Mouse (Mus musculus) embryonic facial prominence, embryonic 12.5 days (tissue): ENCODE measurements around the gene Rassf2. TPM values are rescaled to one million over a fixed set of nuclear protein-coding genes. Genes with fewer than 3 reads are reported as not detected.

Experiments used
- ATAC-seq: fragments of 200-750 bp; cut with Nextera tagmentation; 2 replicates; pipeline ENCODE4 v1.8.0; 2017; ENCODE audit not compliant: insufficient number of reproducible peaks, insufficient read depth, low FRiP score, low TSS enrichment
- H3K27ac ChIP-seq: fragments of 300-500 bp; sonication (generic); 2 replicates; pipeline ENCODE4 v1.5.1; 2016; ENCODE audit warnings: mild to moderate bottlenecking
- H3K27me3 ChIP-seq: fragments of 300-500 bp; sonication (generic); 2 replicates; pipeline ENCODE4 v1.6.1; 2016; ENCODE audit warnings: mild to moderate bottlenecking, moderate library complexity
- H3K36me3 ChIP-seq: fragments of 300-500 bp; sonication (generic); 2 replicates; pipeline ENCODE4 v1.6.1; 2016; ENCODE audit warnings: mild to moderate bottlenecking
- H3K4me1 ChIP-seq: fragments of 300-500 bp; sonication (generic); 2 replicates; pipeline ENCODE4 v1.6.1; 2016
- H3K4me2 ChIP-seq: fragments of 300-500 bp; sonication (generic); replicated peaks from 2 replicates; pipeline ENCODE4 v1.6.1; 2016; ENCODE audit warnings: mild to moderate bottlenecking, moderate library complexity
- H3K4me3 ChIP-seq: fragments of 300-500 bp; sonication (generic); 2 replicates; pipeline ENCODE4 v1.5.1; 2016; ENCODE audit warnings: mild to moderate bottlenecking
- H3K9ac ChIP-seq: fragments of 300-500 bp; sonication (generic); 2 replicates; pipeline ENCODE4 v1.6.1; 2016; ENCODE audit warnings: mild to moderate bottlenecking, moderate library complexity
- H3K9me3 ChIP-seq: fragments of 300-500 bp; sonication (generic); 2 replicates; pipeline ENCODE4 v1.6.1; 2016; ENCODE audit warnings: mild to moderate bottlenecking, moderate library complexity
- WGBS: fragments of 180-500 bp; shearing (Covaris S2); methylation state at CpG from one replicate; pipeline ENCODE4 v1.1.7; 2016; 5-methylcytosine and 5-hydroxymethylcytosine counted together
- polyA plus RNA-seq: library from polyadenylated mRNA; unstranded; fragments of >200 nt; fragmentation: Nextera tagmentation; extraction: Ambion mirVana; gene quantifications from 2 replicates; pipeline ENCODE4 v1.2.1, GENCODE M21; 2016

The Rassf2 gene
- 8.5 and 9.9 TPM in 2 replicates for polyA plus RNA-seq

DNA sequence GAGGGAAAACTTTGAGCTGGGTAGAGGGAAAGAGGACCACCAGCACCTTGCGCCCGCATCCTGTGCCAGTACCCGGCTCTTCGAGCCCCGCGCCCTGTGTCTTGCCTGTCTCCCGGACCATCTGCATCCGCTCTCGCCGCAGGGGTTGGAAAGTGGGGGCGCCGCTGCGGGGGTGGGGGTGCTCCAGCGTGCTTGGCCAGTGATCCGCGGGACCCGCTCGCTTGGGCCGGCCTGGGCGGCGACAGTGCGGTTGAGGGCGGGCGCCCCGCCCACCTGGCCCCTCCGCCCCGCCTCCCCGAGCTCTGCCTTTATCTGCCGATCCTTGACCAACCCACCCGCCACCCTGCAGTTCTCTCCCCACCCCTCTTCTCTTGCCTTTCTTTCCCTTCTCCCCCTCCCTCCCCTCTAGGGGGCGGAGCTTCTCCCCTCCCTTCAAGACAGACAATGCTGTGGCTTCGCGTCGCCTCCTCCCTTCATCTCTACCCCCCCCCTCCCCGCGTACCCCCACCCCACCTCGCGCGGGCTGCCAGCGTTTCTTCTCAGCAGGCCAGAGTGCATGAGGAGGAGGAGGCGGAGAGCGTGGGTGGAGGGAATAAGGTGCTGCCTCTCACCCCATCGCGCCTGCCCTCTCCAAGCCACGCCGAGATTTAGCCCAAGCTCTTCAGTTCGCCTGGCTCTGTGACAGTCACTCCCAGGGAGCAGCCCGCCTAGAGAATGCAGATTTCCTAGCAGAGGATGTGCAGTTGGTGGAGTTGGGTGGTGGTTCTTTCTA is at the start of gene Rassf2:
Gene Rassf2 (minus strand): TSS at position 613 of the 772 bp plus-strand sequence.
- Histone ChIP-seq H3K27ac (peak within 1 kb of the TSS; percentile 73), H3K36me3 (no peaks in the 10 kb centered on the region), H3K27me3 (peaks cover 30% of the 10 kb centered on the region), H3K4me3 (peak within 1 kb of the TSS; percentile 46), H3K9ac (peak within 1 kb of the TSS; percentile 44), H3K4me1 (peaks cover 17% of the 10 kb centered on the region), H3K9me3 (no peaks in the 10 kb centered on the region), H3K4me2 (peak within 1 kb of the TSS; percentile 84)
- ATAC-seq = peak; percentile 89
- under 1% methylated on average over 41 of the region's 48 CpGs for WGBS

DNA sequence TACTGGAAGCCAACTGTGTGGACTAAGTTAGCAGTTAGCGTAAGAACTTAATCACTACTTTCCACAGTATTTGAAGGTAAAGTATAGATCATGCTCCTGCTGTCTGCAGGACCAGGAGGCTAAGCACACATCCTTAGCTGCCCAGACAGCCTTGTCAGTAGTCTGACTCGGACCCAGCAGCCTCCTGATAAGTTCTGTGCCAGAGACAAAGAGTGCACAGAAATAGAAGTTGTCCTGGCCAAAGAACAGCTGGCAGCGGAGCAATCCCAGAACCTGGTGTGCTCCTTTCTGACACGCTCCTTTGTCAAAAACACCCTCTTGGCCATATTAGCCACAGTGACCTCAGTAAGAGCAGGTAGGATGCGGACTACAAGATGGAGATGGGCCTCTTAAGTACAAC is 49.1 kb upstream of the Rassf2 start:
- no peak overlapping the region for H3K4me2 ChIP-seq
- no peaks in the 10 kb centered on the region for H3K27me3 ChIP-seq
- H3K4me3 ChIP-seq = no peak overlapping the region
- peaks cover 12% of the 10 kb centered on the region; the same call in 1 of the 2 replicates for H3K4me1 ChIP-seq
- no peak for ATAC-seq
- no peak overlapping the region for H3K9ac ChIP-seq
- peaks cover 14% of the 10 kb centered on the region; the same call in 1 of the 2 replicates for H3K36me3 ChIP-seq
- no peaks in the 10 kb centered on the region for H3K9me3 ChIP-seq
- H3K27ac ChIP-seq = no peak overlapping the region
- 62% methylated on average over 5 of the region's 5 CpGs for WGBS

DNA sequence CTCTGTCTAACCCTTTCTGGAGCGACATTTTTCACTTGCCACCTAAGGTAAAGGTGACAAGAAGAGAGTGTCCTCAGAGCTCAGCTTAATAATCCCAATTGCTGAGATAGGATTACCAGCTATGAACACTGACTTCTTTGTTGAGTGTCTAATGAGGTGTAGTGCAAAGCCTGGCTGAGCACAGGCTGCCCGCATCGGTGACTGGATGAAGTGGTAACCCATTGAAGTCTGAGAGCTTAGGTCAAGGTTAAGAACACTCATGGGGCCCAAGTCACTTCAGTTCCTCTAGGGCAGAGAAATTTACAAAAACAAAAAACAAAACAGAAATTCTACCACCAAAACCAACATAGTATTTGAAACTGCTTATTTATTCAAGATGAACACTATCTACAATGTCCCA is 43.0 kb upstream of the Rassf2 start:
- no peak overlapping the region for H3K4me2 ChIP-seq

DNA sequence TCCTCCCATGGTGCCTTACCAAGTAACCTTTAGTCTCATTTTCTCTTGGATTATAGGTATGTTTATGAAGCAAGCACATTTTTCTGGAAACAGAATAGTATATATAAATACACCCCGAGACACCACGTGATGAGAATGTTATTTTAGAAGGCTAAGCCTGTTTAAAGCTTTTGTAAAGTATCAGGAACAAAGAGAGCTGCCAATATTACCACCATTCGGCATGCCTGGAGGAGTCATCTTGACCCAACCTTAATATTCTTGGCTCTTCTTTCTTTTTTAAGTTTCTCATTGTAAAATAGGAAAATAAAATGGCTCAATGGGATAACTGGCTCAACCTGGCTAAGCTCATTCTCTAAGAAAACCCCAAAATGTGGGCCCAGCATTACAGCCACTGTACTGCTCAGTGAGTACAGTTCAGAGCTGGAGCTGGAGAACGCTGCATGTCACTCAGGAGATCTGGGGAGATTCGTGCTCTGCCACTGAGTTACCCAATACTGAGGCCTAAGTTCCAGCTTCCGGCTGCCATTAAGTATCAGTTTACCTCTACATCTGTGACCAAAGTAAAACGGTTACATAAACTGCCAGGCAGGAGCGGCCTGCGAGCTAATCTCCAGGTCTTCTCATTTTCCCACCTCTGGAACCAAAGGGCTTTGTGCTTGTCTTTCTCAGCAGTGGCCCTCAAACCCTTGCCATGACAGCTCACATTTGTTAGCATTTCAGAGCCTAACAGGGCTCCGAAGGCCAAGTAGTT is 40.1 kb upstream of the Rassf2 start:
- peaks cover 5% of the 10 kb centered on the region; the same call in 1 of the 2 replicates for H3K4me1 ChIP-seq
- H3K4me3 ChIP-seq = no peak overlapping the region
- no peaks in the 10 kb centered on the region for H3K9me3 ChIP-seq
- no peak for ATAC-seq
- no peak overlapping the region for H3K4me2 ChIP-seq
- 55% methylated on average over 10 of the region's 10 CpGs for WGBS
- H3K27me3 ChIP-seq = no peaks in the 10 kb centered on the region
- peaks cover 16% of the 10 kb centered on the region; the same call in 1 of the 2 replicates for H3K36me3 ChIP-seq
- H3K27ac ChIP-seq = no peak overlapping the region
- no peak overlapping the region for H3K9ac ChIP-seq

More for the DNA sequence above, 43.0 kb upstream of the Rassf2 start:
- H3K9ac ChIP-seq = no peak overlapping the region
- H3K4me3 ChIP-seq = no peak overlapping the region
- no peak for ATAC-seq
- 75% methylated on average over 3 of the region's 3 CpGs for WGBS
- 0 out of 2 replicates have a peak, but pooled peaks cover 11% of the 10 kb centered on the region for H3K36me3 ChIP-seq
- H3K27me3 ChIP-seq = no peaks in the 10 kb centered on the region
- H3K9me3 ChIP-seq = no peaks in the 10 kb centered on the region
- H3K4me1 ChIP-seq = peaks cover 8% of the 10 kb centered on the region
- H3K27ac ChIP-seq = no peak overlapping the region

DNA sequence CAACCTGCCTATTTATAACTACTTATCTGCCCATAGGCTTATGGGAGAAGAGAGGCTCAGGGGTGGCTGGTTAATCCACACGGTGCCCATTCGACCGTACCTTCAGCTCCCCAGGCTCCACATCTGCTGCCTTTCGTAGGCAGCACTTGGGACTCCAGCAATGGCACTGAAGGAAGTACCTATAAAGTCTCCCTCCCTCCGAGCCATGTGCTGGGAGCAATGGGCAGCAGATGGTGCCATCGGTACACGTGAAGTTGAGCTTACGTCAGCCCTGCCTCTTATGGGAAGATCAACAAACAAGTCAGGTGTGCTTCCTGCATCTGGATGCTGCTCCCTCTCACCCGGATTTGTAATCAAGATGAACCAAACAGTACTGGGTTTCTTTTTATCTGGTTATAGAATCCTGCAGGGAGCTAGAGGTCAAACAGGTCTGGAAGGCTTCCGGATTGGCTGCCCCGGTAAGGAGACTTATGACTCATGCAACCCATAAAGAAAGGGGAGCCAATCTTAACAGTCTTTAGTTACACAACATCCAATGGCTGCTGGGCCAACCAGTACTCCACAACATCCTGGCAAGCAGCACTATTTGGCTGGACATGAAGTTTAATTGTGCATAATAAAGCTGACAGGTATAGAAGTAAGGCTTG is 34.2 kb upstream of the Rassf2 start:
- 72% methylated on average over 11 of the region's 11 CpGs for WGBS
- H3K27ac ChIP-seq = no peak overlapping the region
- H3K4me1 ChIP-seq = no peaks in the 10 kb centered on the region
- H3K4me2 ChIP-seq = no peak overlapping the region
- peaks cover 10% of the 10 kb centered on the region; the same call in 1 of the 2 replicates for H3K36me3 ChIP-seq
- no peaks in the 10 kb centered on the region for H3K27me3 ChIP-seq
- H3K9me3 ChIP-seq = no peaks in the 10 kb centered on the region
- no peak for ATAC-seq
- no peak overlapping the region for H3K4me3 ChIP-seq
- H3K9ac ChIP-seq = no peak overlapping the region

DNA sequence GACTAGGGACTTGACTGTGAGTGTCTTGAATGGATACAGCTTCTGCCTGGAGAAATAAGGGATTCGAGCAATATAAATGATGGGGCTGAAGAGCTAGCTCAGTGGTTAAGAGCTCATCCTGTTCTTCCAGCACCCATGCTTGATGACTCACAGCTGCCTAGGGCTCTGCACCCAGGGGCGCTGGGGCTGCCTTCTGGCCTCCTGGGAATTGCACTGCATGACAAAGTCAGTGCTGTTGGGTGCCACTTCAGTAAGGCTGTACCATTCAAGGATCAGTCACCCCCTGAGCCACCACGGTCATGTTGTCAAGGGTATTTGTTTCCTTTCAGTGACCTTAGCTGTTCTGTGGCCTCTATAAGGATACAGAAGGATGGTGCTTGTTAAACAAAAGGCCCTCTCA is 33.7 kb upstream of the Rassf2 start:
- peaks cover 14% of the 10 kb centered on the region; the same call in 1 of the 2 replicates for H3K36me3 ChIP-seq
- H3K4me3 ChIP-seq = no peak overlapping the region
- 89% methylated on average over 3 of the region's 3 CpGs for WGBS
- no peaks in the 10 kb centered on the region for H3K9me3 ChIP-seq
- no peak overlapping the region for H3K9ac ChIP-seq
- no peak overlapping the region for H3K27ac ChIP-seq
- no peaks in the 10 kb centered on the region for H3K27me3 ChIP-seq
- H3K4me1 ChIP-seq = no peaks in the 10 kb centered on the region
- ATAC-seq = no peak
- H3K4me2 ChIP-seq = no peak overlapping the region

DNA sequence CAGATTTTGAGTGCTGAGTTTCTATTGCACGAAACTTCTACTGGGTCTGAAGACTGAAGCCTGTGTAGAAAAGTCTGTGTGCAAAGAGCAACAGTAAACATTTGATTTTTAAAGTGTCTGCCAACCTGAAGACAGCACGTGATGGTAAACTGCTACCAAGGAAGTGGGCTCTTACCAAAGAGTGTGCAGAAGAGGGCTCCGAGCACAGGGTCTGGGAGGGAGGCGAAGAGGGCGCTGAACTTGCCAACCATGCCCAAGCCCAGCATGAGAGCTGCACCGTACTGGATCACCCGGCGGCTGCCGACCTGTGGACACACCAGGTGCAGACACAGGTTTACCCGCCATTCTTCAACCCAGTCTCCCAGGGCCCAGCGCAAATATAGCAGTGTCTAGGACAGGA is 31.8 kb upstream of the Rassf2 start:
- no peak overlapping the region for H3K4me3 ChIP-seq
- H3K36me3 ChIP-seq = peaks cover 23% of the 10 kb centered on the region
- H3K9ac ChIP-seq = no peak overlapping the region
- H3K27ac ChIP-seq = no peak overlapping the region
- H3K4me1 ChIP-seq = no peaks in the 10 kb centered on the region
- ATAC-seq = no peak
- H3K27me3 ChIP-seq = no peaks in the 10 kb centered on the region
- no peak overlapping the region for H3K4me2 ChIP-seq
- H3K9me3 ChIP-seq = no peaks in the 10 kb centered on the region
- 95% methylated on average over 11 of the region's 11 CpGs for WGBS

DNA sequence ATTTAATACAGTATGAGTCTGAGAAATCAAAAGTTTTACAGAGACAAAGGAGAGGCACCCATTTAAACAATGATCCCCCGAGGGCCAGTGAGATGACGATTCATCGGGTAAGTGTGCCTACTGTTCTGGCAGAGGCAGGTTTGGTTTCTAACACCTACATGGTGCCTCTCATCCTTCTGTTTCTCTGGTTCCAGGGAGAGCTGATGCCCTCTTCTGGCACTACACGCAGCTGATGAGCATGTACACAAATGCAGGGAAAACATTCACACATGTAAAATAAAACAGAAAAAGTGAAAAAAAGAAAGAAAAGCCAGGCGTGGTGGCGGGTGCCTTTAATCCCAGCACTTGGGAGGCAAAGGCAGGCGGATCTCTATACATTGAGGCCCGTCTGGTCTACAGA is 29.9 kb upstream of the Rassf2 start:
- no peak overlapping the region for H3K27ac ChIP-seq

DNA sequence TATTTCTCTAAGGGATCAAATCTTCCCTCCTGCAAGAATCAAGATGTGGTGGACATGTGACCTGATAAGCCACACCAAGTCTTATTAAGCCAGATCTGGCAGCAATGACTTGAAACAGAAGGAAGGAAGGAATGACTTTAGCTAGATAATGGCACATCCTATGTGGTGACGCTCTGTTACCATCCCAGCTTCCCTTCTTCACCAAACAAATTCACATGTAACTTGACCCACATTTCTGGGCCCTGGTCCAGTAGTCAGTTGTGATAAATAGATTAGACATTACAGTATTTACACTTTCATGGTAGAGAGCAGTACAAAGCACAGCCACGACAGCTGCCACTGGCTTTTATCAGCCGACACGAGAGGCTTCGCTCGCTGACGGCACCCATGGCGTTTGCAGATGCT is 25.3 kb upstream of the Rassf2 start:
- no peak for ATAC-seq
- Histone ChIP-seq H3K9me3 (no peaks in the 10 kb centered on the region), H3K27ac (no peak overlapping the region), H3K9ac (no peak overlapping the region), H3K4me2 (no peak overlapping the region), H3K4me3 (no peak overlapping the region), H3K36me3 (peaks cover 35% of the 10 kb centered on the region), H3K4me1 (peaks cover 1% of the 10 kb centered on the region; the same call in 1 of the 2 replicates), H3K27me3 (no peaks in the 10 kb centered on the region)
- WGBS = 77% methylated on average over 8 of the region's 8 CpGs

More for the DNA sequence above, 29.9 kb upstream of the Rassf2 start:
- no peak overlapping the region for H3K9ac ChIP-seq
- WGBS = 89% methylated on average over 8 of the region's 8 CpGs
- ATAC-seq = no peak
- no peaks in the 10 kb centered on the region for H3K27me3 ChIP-seq
- H3K4me1 ChIP-seq = no peaks in the 10 kb centered on the region
- no peak overlapping the region for H3K4me2 ChIP-seq
- no peak overlapping the region for H3K4me3 ChIP-seq
- H3K9me3 ChIP-seq = no peaks in the 10 kb centered on the region
- H3K36me3 ChIP-seq = peaks cover 31% of the 10 kb centered on the region

DNA sequence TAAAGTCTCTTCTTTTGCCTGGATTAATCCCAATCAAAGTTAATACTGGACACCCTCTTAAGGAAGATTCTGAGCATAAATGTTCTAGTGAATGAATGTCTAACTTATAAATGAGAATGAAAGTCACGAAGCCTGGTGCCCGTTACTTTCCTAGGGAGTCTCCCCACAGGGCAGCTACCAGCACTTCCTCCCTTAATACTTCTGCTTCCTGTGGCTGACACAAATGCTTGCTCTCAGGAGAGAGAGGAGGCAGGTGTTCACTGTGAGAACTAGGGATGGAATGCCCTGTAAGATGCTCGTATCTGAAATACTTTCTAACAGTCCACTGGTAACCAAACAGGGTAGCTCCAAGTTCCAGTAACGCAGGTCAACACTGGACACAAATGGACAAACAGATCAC is 23.8 kb upstream of the Rassf2 start:
- no peak for ATAC-seq
- H3K27me3 ChIP-seq = no peaks in the 10 kb centered on the region
- H3K9ac ChIP-seq = no peak overlapping the region
- H3K27ac ChIP-seq = no peak overlapping the region
- WGBS = 84% methylated on average over 4 of the region's 4 CpGs
- no peak overlapping the region for H3K4me2 ChIP-seq
- no peaks in the 10 kb centered on the region for H3K9me3 ChIP-seq
- no peak overlapping the region for H3K4me3 ChIP-seq
- H3K4me1 ChIP-seq = peaks cover 6% of the 10 kb centered on the region; the same call in 1 of the 2 replicates
- peaks cover 29% of the 10 kb centered on the region for H3K36me3 ChIP-seq

DNA sequence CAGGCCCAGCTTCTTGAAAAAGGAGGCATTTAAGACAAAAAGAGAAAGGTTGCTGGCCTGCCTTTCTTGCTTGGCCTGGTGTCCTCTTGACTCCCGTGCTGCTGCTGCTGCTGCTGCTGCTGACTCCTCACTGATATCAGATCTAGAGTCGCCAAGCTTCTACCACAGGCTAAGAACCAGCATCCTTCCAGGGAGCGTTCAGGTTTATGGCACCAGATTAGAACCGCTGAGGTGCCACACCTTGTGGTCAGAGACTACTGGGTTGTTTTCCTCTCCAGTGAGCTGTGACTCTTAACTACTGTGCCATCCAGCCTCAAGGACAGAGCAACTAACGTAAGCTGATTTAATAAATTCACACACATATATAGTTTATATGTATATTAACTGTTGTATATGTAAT is 21.7 kb upstream of the Rassf2 start:
- no peak overlapping the region for H3K4me3 ChIP-seq
- H3K36me3 ChIP-seq = peaks cover 17% of the 10 kb centered on the region
- ATAC-seq = no peak
- 82% methylated on average over 5 of the region's 5 CpGs for WGBS
- no peak overlapping the region for H3K9ac ChIP-seq
- no peaks in the 10 kb centered on the region for H3K27me3 ChIP-seq
- H3K4me2 ChIP-seq = no peak overlapping the region
- H3K27ac ChIP-seq = no peak overlapping the region
- peaks cover 6% of the 10 kb centered on the region; the same call in 1 of the 2 replicates for H3K4me1 ChIP-seq
- H3K9me3 ChIP-seq = no peaks in the 10 kb centered on the region
